Mouse (Mus musculus) liver, embryonic 11.5 days (tissue): ENCODE results near the gene Nkx2-5. TPM values are rescaled to one million over a fixed set of nuclear protein-coding genes. Genes with fewer than 3 reads are reported as not detected.

Experiments used
- ATAC-seq: fragments of 200-750 bp; cut with Nextera tagmentation; replicated peaks from 2 replicates; pipeline ENCODE4 v1.8.0; 2017; ENCODE audit warnings: moderate number of reproducible peaks, mild to moderate bottlenecking, moderate TSS enrichment, moderate library complexity; ENCODE audit not compliant: low FRiP score
- DNase-seq: peaks from one replicate; pipeline ENCODE4 v3.0.0-alpha.2; 2017; ENCODE audit warnings: low spot score
- H3K27ac ChIP-seq: fragments of 300-500 bp; sonication (generic); 2 replicates; pipeline ENCODE4 v1.5.1; 2014; ENCODE audit warnings: mild to moderate bottlenecking, low read depth, low read length, control low read depth
- H3K27me3 ChIP-seq: fragments of 300-500 bp; sonication (generic); replicated peaks from 2 replicates; pipeline ENCODE4 v1.6.1; 2014; ENCODE audit warnings: low read length, mixed read lengths; ENCODE audit not compliant: control insufficient read depth, insufficient read depth
- H3K36me3 ChIP-seq: fragments of 300-500 bp; sonication (generic); 2 replicates; pipeline ENCODE4 v1.6.1; 2014; ENCODE audit warnings: mild to moderate bottlenecking, low read length, moderate library complexity, mixed read lengths; ENCODE audit not compliant: control insufficient read depth, insufficient read depth
- H3K4me1 ChIP-seq: fragments of 300-500 bp; sonication (generic); replicated peaks from 2 replicates; pipeline ENCODE4 v1.6.1; 2014; ENCODE audit warnings: low read length, mixed read lengths; ENCODE audit not compliant: control insufficient read depth, insufficient read depth
- H3K4me2 ChIP-seq: fragments of 300-500 bp; sonication (generic); 2 replicates; pipeline ENCODE4 v1.6.1; 2014; ENCODE audit warnings: mild to moderate bottlenecking, control low read depth, moderate library complexity
- H3K4me3 ChIP-seq: fragments of 300-500 bp; sonication (generic); 2 replicates; pipeline ENCODE4 v1.5.1; 2014; ENCODE audit warnings: low read depth, low read length, control low read depth
- H3K9ac ChIP-seq: fragments of 300-500 bp; sonication (generic); 2 replicates; pipeline ENCODE4 v1.6.1; 2014; ENCODE audit warnings: low read depth, low read length, control low read depth
- H3K9me3 ChIP-seq: fragments of 300-500 bp; sonication (generic); 2 replicates; pipeline ENCODE4 v1.6.1; 2016; ENCODE audit warnings: low read length, inconsistent platforms, mixed read lengths; ENCODE audit not compliant: control insufficient read depth
- WGBS: fragments of 180-500 bp; shearing (Covaris S2); extraction: QIAGEN DNeasy Blood & Tissue Kit; methylation state at CpG from one replicate; pipeline ENCODE4 v1.1.7; 2014; 5-methylcytosine and 5-hydroxymethylcytosine counted together
- polyA plus RNA-seq: library from polyadenylated mRNA; unstranded; fragments of >200 nt; fragmentation: Nextera tagmentation; extraction: Ambion mirVana; gene quantifications from 2 replicates; pipeline ENCODE4 v1.2.1, GENCODE M21; 2014

Gene Nkx2-5
- polyA plus RNA-seq: 1.0 and 2.1 TPM in 2 replicates

DNA sequence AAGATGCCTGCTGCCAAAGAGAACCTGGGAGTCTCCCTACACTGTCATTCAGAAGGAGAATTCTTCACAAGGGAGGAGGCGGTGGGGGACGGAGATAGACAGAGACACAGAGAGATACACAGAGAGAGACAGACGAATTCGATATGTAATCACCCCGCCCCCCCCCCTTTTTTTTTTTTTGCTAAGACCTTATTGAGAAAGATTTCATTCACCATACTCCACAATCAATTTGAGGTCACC lies at the start of gene Nkx2-5:
Gene Nkx2-5 (minus strand): TSS at position 101 of the 240 bp plus-strand sequence.
- H3K27ac ChIP-seq: no peak within 1 kb of the TSS
- 0 out of 2 replicates have a peak within 1 kb of the TSS, but pooled peaks have one; percentile 20 for H3K4me3 ChIP-seq
- WGBS: 0% methylated on average over 5 of the region's 5 CpGs
- DNase-seq (no peak), ATAC-seq (no peak)
- no peaks in the 10 kb centered on the region for H3K36me3 ChIP-seq
- H3K4me2 ChIP-seq: peak within 1 kb of the TSS; percentile 29; the same call in 1 of the 2 replicates
- no peaks in the 10 kb centered on the region for H3K9me3 ChIP-seq
- peaks cover 3% of the 10 kb centered on the region; the same call in 1 of the 2 replicates for H3K4me1 ChIP-seq
- no peak within 1 kb of the TSS for H3K9ac ChIP-seq
- peaks cover 93% of the 10 kb centered on the region for H3K27me3 ChIP-seq

GRCm38 (mm10) chr17:26894342-26894741 lies 49.5 kb upstream of the Nkx2-5 start:
- DNase-seq: no peak
- H3K4me1 ChIP-seq: no peaks in the 10 kb centered on the region; the same call in 1 of the 2 replicates
- H3K27me3 ChIP-seq: peaks cover 4% of the 10 kb centered on the region; the same call in 1 of the 2 replicates
- H3K9me3 ChIP-seq: no peaks in the 10 kb centered on the region
- no peaks in the 10 kb centered on the region for H3K36me3 ChIP-seq
- no peak overlapping the region for H3K9ac ChIP-seq
- no peak overlapping the region for H3K4me3 ChIP-seq
- WGBS: 85% methylated on average over 6 of the region's 6 CpGs
- no peak overlapping the region for H3K27ac ChIP-seq
- no peak overlapping the region for H3K4me2 ChIP-seq
- ATAC-seq: no peak

- no peaks in the 10 kb centered on the region; the same call in 1 of the 2 replicates for H3K4me1 ChIP-seq
- no peak for ATAC-seq
- H3K4me2 ChIP-seq: no peak overlapping the region
- no peaks in the 10 kb centered on the region for H3K36me3 ChIP-seq
- peaks cover 5% of the 10 kb centered on the region; the same call in 1 of the 2 replicates for H3K27me3 ChIP-seq
- no peak overlapping the region for H3K4me3 ChIP-seq
- H3K9ac ChIP-seq: no peak overlapping the region
- no peaks in the 10 kb centered on the region for H3K9me3 ChIP-seq
- DNase-seq: no peak
- WGBS: 62% methylated on average over 6 of the region's 6 CpGs
- no peak overlapping the region for H3K27ac ChIP-seq
Measured at GRCm38 (mm10) chr17:26893492-26893891, 48.7 kb upstream of the Nkx2-5 start.

- Histone ChIP-seq H3K9ac (no peak overlapping the region), H3K9me3 (no peaks in the 10 kb centered on the region), H3K27me3 (peaks cover 8% of the 10 kb centered on the region; the same call in 1 of the 2 replicates), H3K4me1 (no peaks in the 10 kb centered on the region; the same call in 1 of the 2 replicates), H3K4me2 (no peak overlapping the region), H3K27ac (no peak overlapping the region), H3K4me3 (no peak overlapping the region), H3K36me3 (no peaks in the 10 kb centered on the region)
- WGBS: 55% methylated on average over 16 of the region's 16 CpGs
- DNase-seq (no peak), ATAC-seq (no peak)
Measured at GRCm38 (mm10) chr17:26892635-26893375, 48.0 kb upstream of the Nkx2-5 start.

DNA sequence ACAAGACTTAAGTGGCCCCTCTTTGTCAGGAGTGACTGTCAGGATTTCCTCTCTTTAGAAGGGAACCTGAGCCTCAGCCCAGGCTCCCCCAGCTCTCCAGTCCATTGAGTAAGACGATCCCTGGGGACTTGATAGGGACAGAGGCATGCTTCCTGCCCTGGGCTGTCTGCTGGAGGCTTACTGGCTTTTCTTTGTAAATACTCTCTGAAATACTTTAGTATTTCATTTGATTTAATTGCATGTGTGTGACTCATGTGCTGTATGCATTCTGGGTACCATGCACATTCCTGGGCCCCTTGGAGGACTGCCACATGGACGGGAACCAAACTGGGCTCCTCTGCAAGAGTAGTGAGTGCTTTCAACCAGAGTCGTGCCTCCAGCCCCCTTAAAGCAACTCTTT lies 43.1 kb upstream of the Nkx2-5 start:
- no peak for ATAC-seq
- Histone ChIP-seq H3K9ac (no peak overlapping the region), H3K36me3 (no peaks in the 10 kb centered on the region), H3K27ac (no peak overlapping the region), H3K4me1 (peaks cover 16% of the 10 kb centered on the region), H3K9me3 (no peaks in the 10 kb centered on the region), H3K4me3 (no peak overlapping the region), H3K27me3 (0 out of 2 replicates have a peak, but pooled peaks cover 4% of the 10 kb centered on the region), H3K4me2 (no peak overlapping the region)
- 37% methylated on average over 3 of the region's 3 CpGs for WGBS
- DNase-seq: no peak

GRCm38 (mm10) chr17:26886047-26886749 lies 41.4 kb upstream of the Nkx2-5 start:
- H3K9ac ChIP-seq: peak overlapping the region; percentile 70
- H3K27ac ChIP-seq: peak overlapping the region; percentile 54; the same call in 1 of the 2 replicates
- peak; percentile 85 for DNase-seq
- peak overlapping the region; percentile 60 for H3K4me3 ChIP-seq
- 0 out of 2 replicates have a peak, but pooled peaks cover 4% of the 10 kb centered on the region for H3K27me3 ChIP-seq
- H3K4me2 ChIP-seq: peak overlapping the region; percentile 71
- 10% methylated on average over 30 of the region's 30 CpGs for WGBS
- no peaks in the 10 kb centered on the region; the same call in 1 of the 2 replicates for H3K9me3 ChIP-seq
- peaks cover 16% of the 10 kb centered on the region for H3K4me1 ChIP-seq
- no peaks in the 10 kb centered on the region; the same call in 1 of the 2 replicates for H3K36me3 ChIP-seq
- peak; percentile 80 for ATAC-seq

DNA sequence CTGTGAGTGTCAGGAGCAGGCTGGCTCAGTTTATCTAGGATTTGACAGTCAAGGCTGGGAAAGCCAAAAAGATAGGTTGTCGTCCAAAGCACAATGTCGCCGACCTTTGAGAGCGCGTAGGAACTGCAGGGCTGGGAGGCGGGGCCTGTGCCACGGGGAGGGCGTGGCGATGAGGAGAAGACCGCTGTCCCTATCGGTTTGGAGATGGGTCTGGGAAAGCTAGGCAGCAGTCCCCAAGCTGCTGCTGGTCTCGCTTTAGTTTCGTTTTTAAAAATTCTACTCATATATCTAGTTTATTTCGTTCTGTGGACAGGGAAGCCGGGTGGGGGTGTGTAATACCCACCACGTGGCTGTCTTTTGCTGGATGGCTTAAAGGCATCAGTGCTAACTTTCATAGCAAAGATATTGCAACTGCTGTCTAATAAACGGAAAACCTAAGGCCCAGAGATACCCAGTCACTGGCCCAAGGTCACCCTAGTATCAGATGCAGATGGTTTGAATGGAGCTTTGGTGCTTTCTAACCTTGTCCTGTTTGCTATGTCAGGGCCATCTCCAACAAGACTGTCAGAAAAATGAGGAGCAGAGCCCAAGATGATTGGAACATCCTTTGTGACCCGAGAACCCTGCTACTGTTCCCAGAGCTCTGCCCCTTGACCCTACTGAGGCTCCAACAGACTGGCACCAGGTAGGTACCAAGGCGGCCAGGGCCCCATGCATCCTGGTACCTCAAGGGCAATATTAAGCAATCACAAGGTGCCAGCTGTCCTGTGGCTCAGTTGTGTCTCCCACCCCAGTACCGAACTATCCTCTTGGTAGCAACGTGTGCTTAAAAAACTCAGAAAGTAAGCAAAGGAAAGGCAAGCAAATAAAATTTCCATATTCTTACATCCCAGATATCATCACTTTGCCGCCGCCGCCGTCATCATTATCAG lies 40.5 kb upstream of the Nkx2-5 start:
- 0 out of 2 replicates have a peak, but pooled peaks cover 4% of the 10 kb centered on the region for H3K27me3 ChIP-seq
- H3K4me3 ChIP-seq: peak overlapping the region; percentile 60
- DNase-seq: peak; percentile 80
- H3K36me3 ChIP-seq: peaks cover 3% of the 10 kb centered on the region; the same call in 1 of the 2 replicates
- H3K9ac ChIP-seq: peak overlapping the region; percentile 70
- H3K9me3 ChIP-seq: peaks cover 3% of the 10 kb centered on the region
- WGBS: 14% methylated on average over 25 of the region's 25 CpGs
- H3K4me2 ChIP-seq: peak overlapping the region; percentile 71
- ATAC-seq: peak; percentile 85
- peak overlapping the region; percentile 54 for H3K27ac ChIP-seq
- H3K4me1 ChIP-seq: peaks cover 16% of the 10 kb centered on the region

DNA sequence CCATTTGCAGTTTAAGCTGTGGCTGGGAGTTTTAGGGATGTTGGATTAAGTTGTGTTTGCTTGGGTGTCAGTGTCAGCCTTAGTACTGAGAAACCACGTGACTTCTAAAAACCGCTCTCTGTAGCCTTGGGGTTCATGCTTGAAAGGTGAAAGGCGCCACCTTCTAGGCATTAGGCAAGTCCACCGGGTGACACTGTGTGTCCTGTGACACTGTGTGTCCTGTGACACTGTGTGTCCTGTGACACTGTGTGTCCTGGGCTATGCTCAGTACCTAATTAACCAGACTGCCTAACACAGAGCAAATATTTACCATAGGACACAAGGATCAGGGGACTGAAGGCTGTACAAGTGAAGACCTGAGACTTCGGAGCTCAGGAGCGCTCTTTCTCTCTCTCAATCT lies 38.8 kb upstream of the Nkx2-5 start:
- H3K27ac ChIP-seq: no peak overlapping the region
- H3K4me3 ChIP-seq: no peak overlapping the region
- H3K9me3 ChIP-seq: peaks cover 3% of the 10 kb centered on the region
- H3K9ac ChIP-seq: no peak overlapping the region
- WGBS: 74% methylated on average over 6 of the region's 6 CpGs
- H3K36me3 ChIP-seq: peaks cover 3% of the 10 kb centered on the region; the same call in 1 of the 2 replicates
- 0 out of 2 replicates have a peak, but pooled peaks cover 4% of the 10 kb centered on the region for H3K27me3 ChIP-seq
- no peak overlapping the region for H3K4me2 ChIP-seq
- no peak for ATAC-seq
- peaks cover 16% of the 10 kb centered on the region for H3K4me1 ChIP-seq
- no peak for DNase-seq
